Mouse (Mus musculus): Measurements from ENCODE around the gene Ppip5k2.
A peak's percentile ranks its signal among the peaks of the same experiment; 100 is the strongest.

Gene Ppip5k2

DNA sequence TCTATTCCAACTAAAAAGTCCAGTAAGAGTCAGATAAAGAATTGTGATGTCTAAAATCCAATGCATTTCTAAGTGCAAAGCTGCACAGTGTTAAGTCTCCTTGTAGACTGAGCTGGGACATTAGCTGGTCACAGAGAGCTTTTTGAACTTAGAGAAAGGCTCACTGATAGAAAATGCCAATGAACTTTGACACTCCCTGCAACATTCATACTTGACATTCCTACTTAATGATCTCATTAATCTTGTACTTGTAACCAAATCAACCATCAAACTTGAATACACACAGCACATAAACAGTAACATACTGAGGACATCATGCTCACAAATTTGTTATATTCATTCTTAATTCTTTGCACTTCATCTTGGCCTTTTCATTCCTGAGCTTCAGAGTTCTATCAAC, 10.4 kb downstream of the Ppip5k2 start:
- DNase-seq (ENCODE audit: low read depth, low spot score) = no peak

DNA sequence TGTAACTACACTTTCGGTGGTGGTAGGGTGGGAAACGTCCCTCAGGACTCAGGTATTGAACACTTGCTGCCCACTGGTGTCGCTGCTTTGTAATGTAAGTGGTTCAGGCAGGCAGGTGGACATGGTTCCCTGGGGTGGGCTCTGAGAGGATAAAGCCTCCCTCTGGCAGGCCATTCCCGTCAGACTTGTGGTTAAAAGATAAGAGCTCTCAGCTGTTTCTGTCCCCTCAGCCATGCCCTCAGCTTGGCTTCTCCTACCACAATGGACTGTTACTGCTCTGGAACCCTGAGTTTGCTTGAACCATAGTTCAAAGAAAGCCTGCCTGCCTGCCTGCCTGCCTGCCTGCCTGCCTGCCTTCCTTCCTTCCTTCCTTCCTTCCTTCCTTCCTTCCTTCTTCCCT, 15.8 kb downstream of the Ppip5k2 start:
- DNase-seq (ENCODE audit: low read depth, low spot score) = no peak

DNA sequence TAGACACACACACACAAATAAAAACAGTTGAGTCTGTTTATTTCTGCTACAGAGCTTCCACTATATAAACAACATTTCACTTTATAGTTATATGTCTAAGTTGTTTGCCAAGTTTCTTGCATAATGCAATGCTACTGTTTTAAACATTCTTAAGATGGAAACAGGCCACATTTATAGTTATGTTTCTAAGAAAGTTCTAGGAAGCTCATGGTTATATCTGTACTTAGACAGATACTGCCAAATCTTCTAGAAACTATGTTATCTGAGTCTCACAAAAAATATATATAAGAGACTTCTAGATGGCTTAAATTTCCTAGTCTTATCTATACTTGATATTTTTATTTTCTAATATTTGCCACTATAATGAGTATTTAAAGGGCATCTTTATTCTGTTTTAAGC, 17.0 kb downstream of the Ppip5k2 start:
- no peak for DNase-seq (ENCODE audit: low read depth, low spot score)

DNA sequence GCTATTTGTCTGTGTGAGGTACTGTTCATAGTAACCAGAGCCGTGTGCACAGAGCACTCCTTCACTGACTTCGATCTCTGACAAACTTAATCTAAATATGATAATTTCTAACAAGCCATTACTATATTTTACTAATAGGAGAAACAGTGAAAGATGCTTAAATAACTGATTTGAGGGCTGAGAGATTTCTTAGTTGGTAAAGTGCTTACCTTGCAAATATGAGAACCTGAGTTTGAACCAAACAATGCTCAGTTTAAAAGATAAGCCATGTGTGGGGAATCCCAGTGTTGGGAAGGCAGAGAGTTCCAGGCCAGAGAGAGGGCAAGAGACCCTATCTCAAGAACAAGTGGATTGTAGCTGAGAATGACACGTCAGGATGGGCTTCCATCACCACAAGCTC, 22.0 kb downstream of the Ppip5k2 start:
- DNase-seq (ENCODE audit: low read depth, low spot score) = no peak

DNA sequence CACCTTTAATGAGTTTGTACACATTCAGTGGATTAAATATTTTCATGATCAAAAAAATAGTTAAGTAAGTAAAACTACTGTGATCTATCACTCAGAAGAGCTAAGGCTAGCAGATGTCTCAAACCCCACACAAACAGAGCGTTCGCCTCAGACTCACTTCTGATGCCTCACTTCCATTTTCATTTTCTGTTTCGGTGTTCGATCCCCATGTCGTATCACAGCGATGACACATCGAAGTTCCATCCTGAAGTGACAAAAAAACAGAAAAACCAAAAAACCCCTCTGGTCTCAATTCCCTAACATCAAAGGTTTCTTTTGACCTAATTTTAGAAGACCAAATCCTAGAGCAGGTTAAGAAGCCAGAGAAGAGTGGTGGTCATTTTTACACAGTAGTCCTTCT, 23.9 kb downstream of the Ppip5k2 start:
- peak; percentile 52 for DNase-seq (ENCODE audit: low read depth, low spot score)

DNA sequence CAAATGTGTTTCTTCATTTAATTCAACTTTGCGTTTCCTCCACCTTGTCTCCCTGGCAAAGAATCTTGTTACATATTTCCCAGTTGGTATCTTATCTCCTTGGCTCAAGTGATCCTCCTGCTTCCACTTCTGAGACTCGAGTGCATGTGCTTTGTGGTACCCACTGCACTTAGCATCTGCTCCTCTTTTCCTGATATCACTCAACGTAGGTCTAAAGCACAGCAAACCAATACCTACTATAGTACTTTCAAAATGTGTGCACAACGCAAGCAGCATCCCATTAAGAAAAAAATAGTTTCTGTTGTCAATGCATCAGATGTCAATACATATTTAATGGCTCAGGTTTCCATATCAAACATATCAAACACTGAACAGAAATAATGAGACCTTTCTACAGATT, 24.5 kb downstream of the Ppip5k2 start:
- no peak for DNase-seq (ENCODE audit: low read depth, low spot score)

DNA sequence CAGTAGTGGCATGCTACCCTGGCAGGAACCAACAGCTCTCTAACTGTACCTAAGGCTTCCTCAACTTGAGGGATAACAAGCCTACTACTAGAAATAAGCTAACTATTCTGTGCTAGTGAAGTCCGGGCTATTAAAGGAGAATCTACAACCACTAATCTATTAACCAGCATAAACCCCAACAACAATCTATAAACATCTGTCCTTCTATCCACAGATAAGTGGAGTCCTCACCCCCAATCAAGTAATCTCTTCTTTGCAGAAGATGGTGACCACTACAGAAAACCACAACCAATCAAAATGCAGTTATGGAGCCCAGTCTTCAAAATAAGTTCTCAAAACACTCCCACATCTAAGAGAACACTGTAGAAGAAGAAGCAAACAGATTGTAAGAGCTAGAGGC, 27.1 kb downstream of the Ppip5k2 start:
- no peak for DNase-seq (ENCODE audit: low read depth, low spot score)

DNA sequence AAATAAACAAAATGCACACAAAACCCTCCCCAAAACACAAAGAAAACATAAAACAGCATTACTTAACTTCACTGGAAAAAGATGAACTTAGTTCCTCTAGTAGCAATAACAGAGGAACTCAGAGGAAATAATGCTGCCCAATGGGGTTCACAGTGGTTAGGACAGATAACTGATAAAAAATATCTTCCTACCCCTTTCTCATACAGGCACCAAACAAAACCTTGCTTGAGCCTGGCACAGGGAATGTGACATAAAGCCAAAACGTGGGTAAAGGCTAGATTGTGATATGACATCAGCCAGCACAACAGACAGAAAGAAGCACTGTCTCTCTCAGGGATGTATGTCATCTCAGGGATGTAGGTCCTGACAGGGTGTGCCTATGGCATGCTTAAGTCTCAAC, 40.9 kb downstream of the Ppip5k2 start:
- DNase-seq (ENCODE audit: low read depth, low spot score) = no peak

DNA sequence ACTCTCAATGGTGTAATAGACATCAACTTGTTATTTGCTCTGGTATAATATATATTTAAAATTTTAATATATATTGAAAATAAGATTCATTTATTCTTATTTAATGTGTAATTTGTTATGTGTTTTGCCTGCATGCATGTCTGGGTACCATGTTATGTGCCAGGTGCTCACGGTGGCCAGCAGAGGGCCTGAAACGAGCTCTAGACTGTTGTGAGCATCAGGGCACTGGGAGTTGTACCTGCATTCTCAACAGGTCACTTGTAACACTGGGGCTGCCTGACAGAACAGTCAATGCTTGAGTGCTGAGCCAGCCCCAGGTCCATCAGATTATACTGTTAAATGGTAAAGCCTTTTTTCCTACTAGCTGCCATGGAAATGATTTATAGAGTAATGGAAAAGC, 43.5 kb downstream of the Ppip5k2 start:
- DNase-seq (ENCODE audit: low read depth, low spot score) = peak; percentile 28

DNA sequence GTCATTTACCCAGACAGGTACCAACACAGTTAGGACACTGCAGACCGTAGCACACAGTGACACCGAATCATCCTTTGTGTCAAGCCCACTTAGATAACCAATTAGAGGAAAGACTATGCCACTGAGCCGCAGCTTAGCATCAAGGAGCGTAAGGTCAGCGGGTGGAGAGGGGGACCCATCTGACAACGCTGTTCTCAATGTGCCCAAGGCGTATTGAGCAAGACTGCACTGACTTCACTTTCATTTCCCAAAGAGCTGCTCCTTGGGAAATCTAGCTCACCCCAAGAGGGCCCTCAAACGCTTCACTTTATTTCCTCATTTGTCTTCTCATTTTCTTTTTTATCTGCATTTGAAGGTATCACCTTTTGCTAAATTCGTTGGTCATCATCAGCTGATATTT, 51.8 kb downstream of the Ppip5k2 start:
- no peak for DNase-seq (ENCODE audit: low read depth, low spot score)

DNA sequence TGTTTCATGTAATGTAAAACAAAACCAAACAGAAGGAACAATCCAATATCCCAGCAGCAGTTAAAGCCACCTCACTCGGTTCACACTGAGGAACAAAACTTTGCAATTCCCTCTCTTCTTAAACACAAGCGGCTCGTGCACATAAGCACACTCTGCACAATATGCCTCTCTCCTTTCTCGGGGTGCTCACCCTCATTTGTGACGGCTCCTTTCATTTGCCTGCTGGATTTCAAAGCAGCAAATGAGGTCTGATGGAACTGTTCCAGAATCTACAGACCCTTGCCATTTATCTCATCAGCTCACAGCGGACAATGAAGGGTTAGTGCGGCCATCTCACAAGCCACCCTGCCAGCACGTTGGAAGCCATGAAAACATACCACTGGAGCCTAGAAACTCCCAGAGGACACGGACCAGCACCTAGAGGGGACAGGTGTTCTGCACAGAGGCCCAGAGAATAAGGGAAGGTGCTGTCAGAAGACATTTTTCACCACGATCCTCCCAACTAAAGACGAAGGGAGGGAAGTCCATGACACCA, 55.8 kb downstream of the Ppip5k2 start:
- no peak for DNase-seq (ENCODE audit: low read depth, low spot score)

DNA sequence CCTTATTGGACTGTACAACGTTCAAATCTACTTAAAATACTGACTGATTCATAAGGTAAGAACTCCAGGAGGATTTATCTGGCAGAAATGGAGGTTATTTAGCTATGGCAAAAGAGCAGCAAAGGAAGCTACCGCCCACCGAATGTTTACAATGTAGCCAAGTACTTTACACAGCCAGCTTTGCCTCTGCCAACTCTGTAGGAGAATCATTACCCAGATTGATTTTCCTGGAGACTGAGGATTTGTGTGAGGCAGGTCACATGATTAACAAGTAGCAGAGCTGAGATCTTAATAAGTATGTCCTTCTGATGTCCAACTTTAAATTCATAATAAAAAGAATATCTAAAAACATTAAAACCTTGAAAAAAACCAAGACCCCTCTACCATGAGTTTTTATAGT, 59.7 kb downstream of the Ppip5k2 start:
- DNase-seq (ENCODE audit: low read depth, low spot score) = no peak

DNA sequence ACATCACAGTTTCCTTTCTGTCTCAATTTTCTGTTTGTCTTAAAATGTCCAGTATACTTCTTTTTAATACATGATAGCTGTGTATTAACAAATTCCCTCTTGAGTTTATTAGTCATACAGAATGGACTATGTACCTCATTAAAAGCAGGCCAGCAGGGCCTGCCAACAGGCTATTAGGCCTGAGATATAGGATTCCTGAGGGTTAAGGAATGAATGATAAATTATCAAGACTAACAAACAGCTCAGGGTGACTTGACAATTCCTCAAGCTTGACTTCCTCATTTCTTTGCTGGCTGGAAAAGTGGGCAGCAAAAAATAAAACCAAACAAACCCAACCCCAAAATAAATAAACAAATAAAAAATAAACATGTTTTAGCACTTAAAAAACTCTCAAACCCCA, 64.8 kb downstream of the Ppip5k2 start:
- DNase-seq (ENCODE audit: low read depth, low spot score) = no peak

DNA sequence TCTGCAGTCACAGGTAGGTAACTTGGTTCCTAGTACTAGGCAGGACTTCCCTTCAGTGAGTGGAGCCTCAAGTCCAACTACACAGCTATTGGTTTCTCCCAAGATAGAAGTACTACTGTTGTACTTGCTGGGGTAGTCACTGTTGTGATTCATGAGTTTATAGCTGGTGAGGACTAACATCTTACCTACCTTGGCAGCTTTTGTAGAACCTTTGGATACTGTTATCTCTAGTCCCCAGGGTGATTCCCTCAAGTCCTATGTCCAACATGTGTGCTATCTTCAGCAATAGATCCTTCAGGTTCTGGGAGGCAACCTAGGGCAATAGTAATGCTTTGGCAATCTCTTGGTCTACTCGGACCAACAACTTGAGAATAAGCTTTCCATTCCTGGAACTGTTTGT, 65.6 kb downstream of the Ppip5k2 start:
- DNase-seq (ENCODE audit: low read depth, low spot score) = no peak

DNA sequence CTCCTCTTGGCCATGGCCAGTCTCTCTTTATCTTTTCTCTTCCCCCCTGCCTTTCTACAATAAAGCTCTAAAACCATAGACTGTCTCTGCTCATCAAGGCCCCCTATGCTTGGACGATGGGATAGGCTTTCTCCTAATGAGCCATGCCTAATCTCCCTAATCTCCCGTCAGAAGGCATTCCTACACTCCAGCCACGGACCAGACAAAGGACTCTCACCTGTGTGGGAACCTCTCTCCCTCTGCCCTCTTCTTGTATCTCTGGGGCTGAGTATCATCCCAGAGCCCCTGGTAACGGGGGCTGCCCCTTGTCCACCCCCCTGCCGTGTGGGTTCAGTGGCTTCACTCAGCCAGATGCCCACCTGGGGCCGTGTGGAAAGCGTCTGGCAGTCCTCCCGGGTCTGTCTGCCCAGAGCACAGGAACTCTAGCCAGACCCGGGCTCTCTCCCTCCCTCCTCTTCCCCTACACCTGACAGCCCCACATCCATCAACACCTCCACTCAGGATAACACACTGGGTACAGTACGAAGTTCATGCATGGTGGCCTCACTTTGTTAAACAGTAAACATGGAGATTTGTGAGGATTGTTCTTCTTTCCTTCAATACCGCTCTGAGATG, 71.1 kb downstream of the Ppip5k2 start:
- no peak for DNase-seq (ENCODE audit: low read depth, low spot score)

DNA sequence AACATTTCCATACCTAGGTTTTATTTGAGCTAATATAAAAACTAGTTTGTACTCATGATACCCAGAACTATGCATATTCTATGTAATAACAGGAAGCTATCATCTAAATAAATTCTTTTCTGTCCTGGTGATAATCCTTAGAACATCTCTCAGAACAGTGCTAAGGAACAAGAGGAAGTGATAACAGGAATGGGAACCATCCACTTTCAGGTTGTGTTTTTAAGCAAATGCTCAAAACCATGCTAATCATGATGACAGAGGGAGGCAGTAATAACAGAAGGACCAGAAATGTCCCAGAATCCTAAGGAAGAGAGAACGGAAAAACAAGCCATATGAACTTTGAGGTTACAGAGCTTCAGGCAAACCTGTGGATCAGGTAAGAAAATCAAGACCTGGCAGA, 72.9 kb downstream of the Ppip5k2 start:
- DNase-seq (ENCODE audit: low read depth, low spot score) = no peak

DNA sequence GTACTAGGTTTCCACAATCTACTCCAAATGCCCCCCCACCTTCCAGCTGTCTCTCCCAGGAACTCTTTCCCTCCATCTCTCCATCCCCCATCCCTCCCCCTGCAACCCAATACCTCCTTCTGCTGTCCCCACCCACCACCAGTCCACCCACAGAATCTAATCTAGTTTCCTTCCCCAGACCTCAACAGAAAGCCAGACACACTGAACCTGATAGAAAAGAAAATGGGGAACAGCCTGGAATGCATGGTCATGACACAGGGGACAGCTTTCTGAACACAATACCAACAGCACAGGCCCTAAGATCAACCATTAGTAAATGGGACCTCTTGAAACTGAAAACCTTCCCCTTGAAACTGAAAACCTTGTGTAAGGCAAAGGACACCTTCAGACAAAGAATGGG, 76.4 kb downstream of the Ppip5k2 start:
- no peak for DNase-seq (ENCODE audit: low read depth, low spot score)

DNA sequence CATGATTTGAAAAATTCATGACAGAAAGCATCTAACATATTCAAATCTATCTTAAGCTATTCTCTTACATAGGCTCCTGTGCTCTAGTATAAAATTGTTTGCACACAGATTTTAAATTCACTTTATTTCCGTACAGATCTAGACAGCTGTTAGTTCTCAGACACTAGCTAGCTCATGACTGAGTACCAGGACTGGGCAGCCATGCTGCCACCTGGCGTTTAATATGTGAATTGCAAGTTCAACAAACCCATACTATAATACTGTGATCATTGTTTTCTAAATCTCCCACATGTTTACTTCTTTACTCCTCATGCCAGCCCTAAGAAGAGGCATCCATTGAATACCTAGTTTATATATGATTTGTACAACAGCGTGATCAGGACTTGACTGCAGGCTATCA, 81.5 kb downstream of the Ppip5k2 start:
- peak; percentile 78 for DNase-seq (ENCODE audit: low read depth, low spot score)

DNA sequence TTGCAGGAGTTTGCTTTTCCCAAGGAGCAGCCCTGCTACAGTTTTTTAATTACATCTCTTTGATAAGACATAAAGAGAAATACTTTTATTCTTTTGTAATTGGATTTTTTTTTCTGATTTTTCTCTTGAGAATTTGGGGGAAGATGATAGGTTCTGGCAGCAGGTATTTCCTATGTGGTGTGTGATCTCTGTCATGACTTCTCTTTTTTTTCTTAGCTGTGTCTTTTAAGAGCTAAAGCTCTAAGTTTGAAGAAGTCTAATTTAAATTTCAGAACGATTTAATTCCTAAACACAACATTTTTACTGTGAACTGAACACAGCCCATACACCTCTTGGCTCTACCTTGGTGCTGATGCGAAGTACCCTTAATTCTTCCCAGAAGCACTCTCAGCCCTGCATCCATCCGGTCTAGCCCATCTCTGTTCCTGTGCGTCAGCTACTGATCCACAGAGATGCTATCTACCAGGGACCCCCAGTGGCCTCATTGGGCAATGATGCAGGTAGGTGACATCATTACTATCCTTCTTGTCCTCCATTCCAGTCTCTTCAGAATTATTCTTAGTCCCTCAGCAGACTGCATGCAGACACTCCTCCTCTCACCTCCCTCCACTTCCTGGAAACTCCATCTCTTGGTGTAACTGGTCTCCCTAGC, 93.6 kb downstream of the Ppip5k2 start:
- no peak for DNase-seq (ENCODE audit: low read depth, low spot score)

DNA sequence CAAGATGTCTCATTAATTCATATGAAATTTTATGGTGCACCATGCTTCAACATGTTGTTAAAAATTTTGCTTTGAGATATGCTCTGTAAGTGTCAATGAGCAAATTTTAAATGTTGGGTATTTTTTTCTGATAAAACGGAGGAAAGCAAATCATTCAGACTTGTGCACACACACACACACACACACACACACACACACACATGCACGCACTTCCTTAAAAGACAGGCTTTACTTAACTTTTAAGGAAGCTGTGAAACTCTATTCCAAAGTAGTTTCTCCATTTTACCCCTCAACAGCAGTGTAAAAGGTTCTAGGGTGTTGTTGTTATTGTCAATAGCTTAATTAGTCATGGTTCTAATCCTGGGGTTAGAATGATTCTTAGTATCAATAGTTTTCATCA, 94.1 kb downstream of the Ppip5k2 start:
- no peak for DNase-seq (ENCODE audit: low read depth, low spot score)

DNA sequence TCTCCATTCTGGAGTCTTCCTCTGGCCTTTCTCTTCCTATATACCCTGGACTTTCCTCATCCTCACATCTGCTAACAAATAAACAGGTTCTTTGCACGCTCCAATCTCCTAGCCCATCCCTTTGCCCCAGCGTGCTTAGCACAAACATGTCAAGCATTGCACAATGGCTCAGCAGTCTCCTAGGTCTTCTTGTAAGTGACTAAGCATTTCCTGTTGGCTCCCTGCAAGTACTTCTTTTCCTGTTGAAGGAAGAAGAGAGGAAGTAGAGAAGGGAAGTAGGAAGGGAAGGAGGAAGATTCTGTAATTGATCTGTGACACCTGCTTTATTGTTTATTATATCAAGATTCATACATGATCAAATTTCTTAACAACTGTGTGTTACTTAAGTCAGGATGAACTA, 97.4 kb downstream of the Ppip5k2 start:
- DNase-seq (ENCODE audit: low read depth, low spot score) = no peak

DNA sequence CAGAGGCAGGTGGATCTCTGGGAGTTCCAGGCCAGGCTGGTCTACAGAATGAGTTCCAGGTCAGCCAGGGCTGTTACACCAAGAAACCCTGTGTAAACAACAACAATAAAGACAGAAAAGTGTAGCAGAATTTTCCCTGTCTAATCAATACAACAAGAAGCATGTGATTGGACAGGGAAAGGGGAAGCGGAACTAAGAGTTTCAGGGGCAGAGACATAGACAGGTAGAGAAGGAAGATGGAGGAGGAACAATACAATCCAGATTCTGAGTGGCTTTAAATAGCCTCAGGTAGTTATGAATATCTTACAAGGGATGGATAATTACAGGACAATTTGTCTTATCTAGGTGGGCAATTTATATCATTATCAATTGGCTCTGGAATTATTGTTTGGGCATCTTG, 102.9 kb downstream of the Ppip5k2 start:
- no peak for DNase-seq (ENCODE audit: low read depth, low spot score)

DNA sequence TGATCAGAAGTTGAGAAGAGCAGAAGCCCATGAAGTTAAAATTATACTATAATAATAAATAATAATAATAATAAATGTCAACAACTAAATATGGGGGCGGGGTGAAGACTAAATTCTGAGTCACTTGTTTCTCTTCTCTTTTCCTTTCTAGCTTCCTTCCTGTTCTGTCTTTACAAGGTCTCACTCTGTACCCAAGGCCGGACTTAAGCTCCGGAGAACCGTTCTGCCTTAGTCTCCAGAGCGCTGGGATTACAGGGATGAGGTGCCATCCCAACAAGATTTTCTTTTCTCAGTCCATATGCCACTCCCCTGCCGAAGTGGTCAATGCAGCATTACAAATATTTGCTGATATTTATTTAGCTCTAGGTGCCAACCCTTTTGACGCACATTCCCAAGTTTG, 107.9 kb downstream of the Ppip5k2 start:
- no peak for DNase-seq (ENCODE audit: low read depth, low spot score)

Measured in CD4-positive, CD25-positive, alpha-beta regulatory T cell, adult 2 months (primary cell).